Mouse (Mus musculus) cerebellum, adult 2 months (tissue): ENCODE data around the gene Klhl36.

Experiments
- CTCF ChIP-seq: fragments of 200-500 bp; IDR thresholded peaks from 2 replicates; pipeline ENCODE4 v1.5.1; 2011; ENCODE audit warnings: low read depth, mild to moderate bottlenecking, control low read depth, low read length, moderate library complexity, borderline replicate concordance; ENCODE audit not compliant: insufficient read depth
- POLR2A ChIP-seq: fragments of 200-500 bp; IDR thresholded peaks from 2 replicates; pipeline ENCODE4 v1.6.1; 2011; ENCODE audit warnings: low read length, control low read depth, borderline replicate concordance; ENCODE audit not compliant: insufficient read depth

DNA sequence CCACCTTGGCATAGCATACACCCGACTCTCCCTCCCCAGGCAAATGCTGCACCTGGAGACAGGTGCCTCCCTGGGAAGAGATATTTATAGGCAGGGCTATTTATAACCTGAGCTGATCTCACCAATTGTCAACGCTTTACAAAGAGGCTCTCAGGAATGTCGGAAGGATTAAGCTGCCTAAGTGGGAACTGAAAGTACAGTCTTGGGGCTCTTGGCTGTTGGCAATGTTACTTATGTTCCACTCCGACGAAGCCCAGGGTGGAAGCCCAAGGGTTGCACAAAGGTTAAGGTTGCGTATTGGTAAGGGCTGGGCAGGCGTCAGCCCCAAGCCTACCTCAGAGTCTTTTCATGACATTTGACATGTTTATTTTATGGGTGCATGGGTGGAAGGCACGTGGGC is 17.5 kb upstream of the Klhl36 start:
- no peak for TF ChIP-seq POLR2A
- TF ChIP-seq CTCF, result no peak
